Mouse (Mus musculus): ENCODE data around the gene Bcl9l.

The Bcl9l gene

DNA sequence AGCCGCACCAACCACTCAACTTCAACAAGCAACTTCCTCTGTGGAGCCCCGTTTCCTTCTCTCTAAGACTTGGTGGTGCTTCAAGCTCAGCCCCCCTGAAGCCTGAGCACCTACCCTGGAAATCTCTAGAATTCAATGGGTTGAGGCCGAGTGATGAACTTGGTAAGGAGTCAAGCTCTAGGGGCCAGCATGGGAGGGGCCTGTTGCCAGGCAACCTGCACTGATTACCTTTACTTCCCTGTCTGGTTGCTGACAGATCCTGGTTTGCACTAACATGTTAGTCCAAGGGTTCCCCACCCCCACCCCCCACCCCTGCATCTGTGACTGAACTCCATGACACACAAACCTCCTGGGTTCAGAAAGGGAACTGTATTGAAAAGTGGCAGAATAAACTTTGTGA lies 62.4 kb downstream of the Bcl9l start:
- DNase-seq (ENCODE audit: low read depth, low spot score), result no peak

DNA sequence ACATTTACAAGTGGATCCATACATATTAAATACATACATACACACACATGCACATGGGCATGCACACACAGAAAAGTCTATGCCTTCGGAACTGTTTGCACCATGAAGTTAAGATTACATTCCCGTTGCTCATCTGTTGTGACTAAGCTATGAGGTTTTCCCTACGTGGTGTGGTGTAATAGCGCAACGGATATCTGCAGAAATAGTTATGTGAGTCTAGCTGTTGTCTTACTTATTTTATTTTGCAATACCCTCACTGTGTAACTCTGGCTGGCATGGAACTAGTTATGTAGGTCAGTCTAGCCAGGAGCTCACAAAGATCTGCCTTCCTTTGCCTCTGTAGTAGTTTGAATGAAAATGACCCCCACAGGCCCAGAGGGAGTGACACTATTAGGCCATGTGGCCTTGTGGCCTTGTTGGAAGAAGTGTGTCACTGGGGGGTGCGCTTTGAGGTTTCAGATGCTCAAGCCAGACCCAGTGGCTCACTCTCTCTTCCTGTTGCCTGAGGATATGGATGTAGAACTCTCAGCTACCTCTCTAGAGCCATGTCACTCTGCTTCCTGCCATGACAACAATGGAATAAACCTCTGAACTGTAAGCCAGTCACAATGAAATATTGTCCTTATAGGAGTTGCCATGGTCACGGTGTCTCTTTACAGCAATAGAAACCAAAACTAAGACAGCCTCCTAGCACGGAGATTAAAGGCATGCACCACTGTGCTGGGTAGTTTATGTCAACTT lies 66.0 kb downstream of the Bcl9l start:
- DNase-seq (ENCODE audit: low read depth, low spot score), result no peak

DNA sequence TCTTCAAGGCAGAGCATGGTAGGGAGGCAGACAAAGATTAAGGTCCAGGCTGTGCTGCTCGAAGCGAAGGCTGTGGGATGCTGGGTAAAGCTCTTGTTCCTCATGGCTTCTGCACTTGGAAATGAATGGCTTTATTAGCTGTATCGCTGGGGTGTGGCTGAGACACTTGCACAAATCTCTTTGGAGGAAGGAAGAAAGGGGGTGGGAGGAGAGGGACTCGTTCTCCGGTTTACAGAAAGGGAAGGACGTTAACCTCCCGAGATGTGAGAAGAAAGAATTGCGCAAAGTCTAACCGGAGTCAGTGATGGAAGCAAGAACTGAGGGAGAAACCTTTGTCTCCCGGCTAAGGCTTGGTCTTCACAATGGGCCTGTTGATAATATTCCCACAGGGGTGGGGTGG lies 68.5 kb downstream of the Bcl9l start:
- no peak for DNase-seq (ENCODE audit: low read depth, low spot score)

DNA sequence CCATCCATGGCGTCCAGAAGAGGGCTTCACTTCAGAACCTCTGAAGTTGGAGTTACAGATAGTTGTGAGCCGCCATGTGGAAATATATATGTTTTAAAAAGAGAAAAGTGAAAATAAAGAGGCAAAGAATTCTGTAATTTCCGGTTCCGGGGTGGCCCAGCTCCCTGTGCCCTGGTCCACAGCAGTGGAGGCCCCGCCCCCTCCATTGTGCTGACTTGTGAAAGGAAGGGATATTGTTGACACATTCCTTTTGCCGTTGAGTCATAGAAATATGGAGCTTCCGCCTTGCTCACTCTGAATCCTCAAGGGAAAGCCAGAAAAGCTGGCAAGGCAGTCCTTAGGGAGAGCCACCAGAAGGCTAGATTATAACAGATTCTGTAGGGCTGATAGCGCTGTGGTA lies 69.5 kb downstream of the Bcl9l start:
- no peak for DNase-seq (ENCODE audit: low read depth, low spot score)
